Mouse (Mus musculus): ENCODE measurements around the gene Sptlc2. TPM values are rescaled to one million over a fixed set of nuclear protein-coding genes. Genes with fewer than 3 reads are reported as not detected.
"Not testable (repeated sequence)": the region's sequence is repeated elsewhere in the genome, so short reads cannot be mapped to it uniquely, and the experiment has no call there.

Sptlc2 gene
- polyA plus RNA-seq, 1 experiment from 2014 or later = 67.6 TPM

GRCm38 (mm10) chr12:87325452-87325851, 62.7 kb downstream of the Sptlc2 start:
- 95% methylated on average over 3 of the region's 3 CpGs for WGBS
- no peak for ATAC-seq

DNA sequence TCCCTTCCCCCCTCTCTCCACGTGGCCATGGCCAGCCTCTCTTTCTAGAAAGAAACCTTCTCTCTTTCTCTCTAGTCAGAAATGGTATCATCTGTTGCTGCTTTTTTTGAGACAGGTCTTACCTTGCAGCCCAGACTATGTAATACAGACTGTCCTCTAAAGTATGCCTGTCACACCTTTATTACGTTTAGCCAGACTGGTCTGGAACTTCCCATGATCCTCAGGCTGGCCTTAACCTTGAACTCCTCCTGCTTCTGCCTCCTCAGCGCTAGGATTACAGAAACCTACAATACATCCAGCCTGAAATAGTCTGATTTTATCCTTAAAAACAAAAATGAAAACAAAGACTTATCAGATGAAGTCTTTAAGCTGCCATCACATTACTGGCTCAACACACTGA, 68.9 kb downstream of the Sptlc2 start:
- WGBS = 93% methylated on average over 3 of the region's 3 CpGs
- H3K27ac ChIP-seq (ENCODE audit: low read length) = no peak overlapping the region
- no peaks in the 10 kb centered on the region for H3K27me3 ChIP-seq (replicated peaks; ENCODE audit: control insufficient read depth, insufficient read depth, low read length)
- H3K4me1 ChIP-seq (replicated peaks; ENCODE audit: control insufficient read depth, insufficient read depth, low read length) = no peaks in the 10 kb centered on the region
- H3K9me3 ChIP-seq (ENCODE audit: control insufficient read depth, low read length) = no peaks in the 10 kb centered on the region
- no peak overlapping the region for H3K4me3 ChIP-seq (replicated peaks; ENCODE audit: low read length)
- no peak for ATAC-seq
- no peak overlapping the region for H3K9ac ChIP-seq (replicated peaks; ENCODE audit: low read depth, low read length)
- H3K4me2 ChIP-seq (ENCODE audit: low read length) = no peak overlapping the region
- H3K36me3 ChIP-seq (ENCODE audit: control insufficient read depth, insufficient read depth) = no peaks in the 10 kb centered on the region; the same call in 1 of the 2 replicates

More at GRCm38 (mm10) chr12:87325452-87325851, 62.7 kb downstream of the Sptlc2 start:
- Histone ChIP-seq H3K36me3 (ENCODE audit: control insufficient read depth, insufficient read depth) (no peaks in the 10 kb centered on the region; the same call in 1 of the 2 replicates), H3K4me2 (ENCODE audit: low read length) (no peak overlapping the region), H3K9me3 (ENCODE audit: control insufficient read depth, low read length) (no peaks in the 10 kb centered on the region), H3K9ac (replicated peaks; ENCODE audit: low read depth, low read length) (no peak overlapping the region), H3K27ac (ENCODE audit: low read length) (no peak overlapping the region), H3K4me3 (replicated peaks; ENCODE audit: low read length) (no peak overlapping the region), H3K27me3 (replicated peaks; ENCODE audit: control insufficient read depth, insufficient read depth, low read length) (no peaks in the 10 kb centered on the region), H3K4me1 (replicated peaks; ENCODE audit: control insufficient read depth, insufficient read depth, low read length) (peaks cover 4% of the 10 kb centered on the region; the same call in 1 of the 2 replicates)

GRCm38 (mm10) chr12:87317951-87318350, 70.2 kb downstream of the Sptlc2 start:
- no peak overlapping the region for H3K4me2 ChIP-seq (ENCODE audit: low read length)
- no peak overlapping the region for H3K27ac ChIP-seq (ENCODE audit: low read length)
- H3K4me1 ChIP-seq (replicated peaks; ENCODE audit: control insufficient read depth, insufficient read depth, low read length) = no peaks in the 10 kb centered on the region
- H3K27me3 ChIP-seq (replicated peaks; ENCODE audit: control insufficient read depth, insufficient read depth, low read length) = no peaks in the 10 kb centered on the region
- H3K4me3 ChIP-seq (replicated peaks; ENCODE audit: low read length) = no peak overlapping the region
- H3K9ac ChIP-seq (replicated peaks; ENCODE audit: low read depth, low read length) = no peak overlapping the region
- ATAC-seq = no peak
- 20% methylated on average over 1 of the region's 1 CpGs for WGBS
- H3K9me3 ChIP-seq (ENCODE audit: control insufficient read depth, low read length) = no peaks in the 10 kb centered on the region
- H3K36me3 ChIP-seq (ENCODE audit: control insufficient read depth, insufficient read depth) = no peaks in the 10 kb centered on the region

DNA sequence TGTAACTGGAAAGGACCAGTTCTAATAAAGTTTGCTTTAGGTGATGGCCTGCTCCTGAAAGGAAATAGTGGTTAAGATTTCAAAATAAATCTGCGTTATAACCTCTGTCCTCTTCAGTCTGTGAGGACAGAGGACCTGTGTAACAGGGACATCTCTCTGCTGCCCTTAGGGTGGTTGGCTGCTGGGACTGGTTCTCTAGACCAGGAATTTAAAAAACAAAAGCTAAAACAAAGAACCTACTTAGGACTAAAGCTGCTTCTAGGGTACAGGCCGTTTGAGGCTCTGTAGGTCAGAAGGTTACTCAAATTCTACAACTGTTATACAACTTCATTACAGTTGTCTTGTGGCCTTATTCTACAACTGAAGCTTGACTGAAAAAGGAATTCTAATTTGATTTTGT, 75.1 kb downstream of the Sptlc2 start:
- WGBS = 67% methylated on average over 2 of the region's 2 CpGs
- H3K36me3 ChIP-seq (ENCODE audit: control insufficient read depth, insufficient read depth) = peaks cover 14% of the 10 kb centered on the region
- no peak overlapping the region for H3K27ac ChIP-seq (ENCODE audit: low read length)
- no peaks in the 10 kb centered on the region for H3K4me1 ChIP-seq (replicated peaks; ENCODE audit: control insufficient read depth, insufficient read depth, low read length)
- no peaks in the 10 kb centered on the region for H3K9me3 ChIP-seq (ENCODE audit: control insufficient read depth, low read length)
- no peaks in the 10 kb centered on the region for H3K27me3 ChIP-seq (replicated peaks; ENCODE audit: control insufficient read depth, insufficient read depth, low read length)
- no peak overlapping the region for H3K4me3 ChIP-seq (replicated peaks; ENCODE audit: low read length)
- H3K9ac ChIP-seq (replicated peaks; ENCODE audit: low read depth, low read length) = no peak overlapping the region
- no peak overlapping the region for H3K4me2 ChIP-seq (ENCODE audit: low read length)
- ATAC-seq = no peak

DNA sequence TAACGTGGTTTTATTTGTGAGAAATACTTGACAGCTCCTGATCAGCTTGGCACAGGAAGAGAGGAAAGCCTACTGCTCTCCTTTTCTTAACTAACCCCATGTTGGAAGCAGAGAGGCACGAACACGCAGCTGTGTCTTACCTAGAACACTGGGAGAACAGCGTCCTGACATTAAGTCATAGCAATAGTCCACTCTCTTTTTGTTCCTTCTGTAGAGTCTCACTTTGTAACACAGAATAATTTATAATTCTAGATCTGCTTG, 81.6 kb downstream of the Sptlc2 start:
- H3K27ac ChIP-seq (ENCODE audit: low read length); H3K27me3 ChIP-seq (replicated peaks; ENCODE audit: control insufficient read depth, insufficient read depth, low read length); H3K4me1 ChIP-seq (replicated peaks; ENCODE audit: control insufficient read depth, insufficient read depth, low read length); ATAC-seq; H3K4me2 ChIP-seq (ENCODE audit: low read length); H3K4me3 ChIP-seq (replicated peaks; ENCODE audit: low read length); H3K9ac ChIP-seq (replicated peaks; ENCODE audit: low read depth, low read length); H3K9me3 ChIP-seq (ENCODE audit: control insufficient read depth, low read length): not testable (repeated sequence)
- peaks cover 10% of the 10 kb centered on the region; the same call in 1 of the 2 replicates for H3K36me3 ChIP-seq (ENCODE audit: control insufficient read depth, insufficient read depth)
- 29% methylated on average over 4 of the region's 4 CpGs for WGBS

GRCm38 (mm10) chr12:87305767-87306583, 82.2 kb downstream of the Sptlc2 start:
- H3K9ac ChIP-seq (replicated peaks; ENCODE audit: low read depth, low read length) = no peak overlapping the region
- H3K4me2 ChIP-seq (ENCODE audit: low read length) = peak overlapping the region; percentile 25
- H3K9me3 ChIP-seq (ENCODE audit: control insufficient read depth, low read length) = no peaks in the 10 kb centered on the region
- peaks cover 10% of the 10 kb centered on the region; the same call in 1 of the 2 replicates for H3K36me3 ChIP-seq (ENCODE audit: control insufficient read depth, insufficient read depth)
- WGBS = 17% methylated on average over 13 of the region's 13 CpGs
- H3K4me1 ChIP-seq (replicated peaks; ENCODE audit: control insufficient read depth, insufficient read depth, low read length) = peaks cover 9% of the 10 kb centered on the region
- peak; percentile 83 for ATAC-seq
- no peaks in the 10 kb centered on the region for H3K27me3 ChIP-seq (replicated peaks; ENCODE audit: control insufficient read depth, insufficient read depth, low read length)
- H3K4me3 ChIP-seq (replicated peaks; ENCODE audit: low read length) = no peak overlapping the region
- 0 out of 2 replicates have a peak overlapping the region, but pooled peaks have one; percentile 15 for H3K27ac ChIP-seq (ENCODE audit: low read length)

- 41% methylated on average over 4 of the region's 4 CpGs for WGBS
These were observed 87.0 kb downstream of the Sptlc2 start for GRCm38 (mm10) chr12:87301189-87301588.

DNA sequence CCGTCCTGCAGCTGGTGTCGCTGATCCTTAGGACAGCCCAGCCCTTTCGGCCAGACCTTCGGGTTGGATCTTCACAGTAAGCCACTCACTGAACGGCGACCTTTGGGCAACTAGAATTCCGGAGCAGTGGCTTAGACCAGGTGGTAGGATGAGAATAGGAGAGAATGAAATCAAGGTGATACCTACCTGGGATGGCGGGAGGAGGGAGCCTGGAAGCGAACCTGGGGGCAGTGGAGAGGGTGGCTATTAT, 87.8 kb downstream of the Sptlc2 start:
- Histone ChIP-seq H3K9ac (replicated peaks; ENCODE audit: low read depth, low read length) (no peak overlapping the region; the same call in 1 of the 2 replicates), H3K27ac (ENCODE audit: low read length) (no peak overlapping the region)
- 1% methylated on average over 9 of the region's 9 CpGs for WGBS

More at GRCm38 (mm10) chr12:87301189-87301588, 87.0 kb downstream of the Sptlc2 start:
- Histone ChIP-seq H3K27ac (ENCODE audit: low read length) (no peak overlapping the region), H3K4me1 (replicated peaks; ENCODE audit: control insufficient read depth, insufficient read depth, low read length) (peaks cover 20% of the 10 kb centered on the region), H3K9ac (replicated peaks; ENCODE audit: low read depth, low read length) (no peak overlapping the region), H3K4me3 (replicated peaks; ENCODE audit: low read length) (no peak overlapping the region), H3K36me3 (ENCODE audit: control insufficient read depth, insufficient read depth) (no peaks in the 10 kb centered on the region), H3K27me3 (replicated peaks; ENCODE audit: control insufficient read depth, insufficient read depth, low read length) (peaks cover 7% of the 10 kb centered on the region), H3K4me2 (ENCODE audit: low read length) (no peak overlapping the region), H3K9me3 (ENCODE audit: control insufficient read depth, low read length) (no peaks in the 10 kb centered on the region)
- no peak for ATAC-seq

DNA sequence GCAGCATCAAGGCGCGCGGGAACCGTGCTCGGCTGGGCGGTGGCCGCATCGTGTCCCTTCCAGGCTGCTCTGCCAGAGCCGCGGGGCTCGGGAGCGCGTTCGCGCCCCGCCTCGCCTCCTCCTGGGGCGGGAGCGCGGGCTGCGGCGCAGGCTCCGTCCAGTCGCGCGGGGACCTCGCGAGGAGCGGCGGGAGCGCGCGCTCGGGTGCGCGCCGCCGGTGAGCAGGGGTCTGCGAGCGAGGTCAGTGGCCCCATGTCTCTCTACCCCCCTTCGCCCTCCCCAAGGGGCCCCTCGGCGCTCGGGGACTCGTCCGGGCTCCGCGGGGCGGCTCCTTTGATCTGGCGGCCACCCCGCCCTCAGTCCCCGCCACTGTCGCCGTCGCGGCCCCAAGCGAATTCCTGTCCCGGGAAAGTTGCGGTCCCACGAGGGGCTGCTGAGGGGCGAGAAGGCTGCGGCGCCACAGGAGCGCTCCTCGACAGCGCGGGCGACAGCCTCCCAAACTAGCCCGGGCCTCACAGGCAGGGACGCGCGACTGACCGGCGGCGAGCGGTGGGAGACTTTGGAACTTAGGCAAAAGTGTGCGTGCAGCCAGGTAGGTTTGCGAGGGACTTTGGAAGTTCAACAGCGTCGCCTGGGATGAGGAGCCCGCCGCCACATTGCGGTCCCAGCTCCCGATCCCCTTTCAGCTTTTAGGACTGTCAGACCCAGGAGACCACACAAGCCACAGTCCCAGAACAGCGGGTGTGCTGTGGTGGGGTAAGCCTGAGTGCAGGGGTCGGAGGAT, 88.3 kb downstream of the Sptlc2 start, which contains the start of gene Ism2:
Ism2 (minus strand) TSS at position 49 of the 784 bp plus-strand sequence.
- H3K4me1 ChIP-seq (replicated peaks; ENCODE audit: control insufficient read depth, insufficient read depth, low read length) = peaks cover 16% of the 10 kb centered on the region
- no peak within 1 kb of the TSS for H3K27ac ChIP-seq (ENCODE audit: low read length)
- peak within 1 kb of the TSS; percentile 73 for H3K4me3 ChIP-seq (replicated peaks; ENCODE audit: low read length)
- H3K4me2 ChIP-seq (ENCODE audit: low read length) = peak within 1 kb of the TSS; percentile 95
- no peaks in the 10 kb centered on the region for H3K36me3 ChIP-seq (ENCODE audit: control insufficient read depth, insufficient read depth)
- peaks cover 7% of the 10 kb centered on the region for H3K27me3 ChIP-seq (replicated peaks; ENCODE audit: control insufficient read depth, insufficient read depth, low read length)
- under 1% methylated on average over 61 of the region's 86 CpGs for WGBS
- H3K9me3 ChIP-seq (ENCODE audit: control insufficient read depth, low read length) = no peaks in the 10 kb centered on the region
- peak; percentile 76 for ATAC-seq
- peak within 1 kb of the TSS; percentile 73 for H3K9ac ChIP-seq (replicated peaks; ENCODE audit: low read depth, low read length)

More for the DNA sequence above, 87.8 kb downstream of the Sptlc2 start:
- Histone ChIP-seq H3K27me3 (replicated peaks; ENCODE audit: control insufficient read depth, insufficient read depth, low read length) (peaks cover 7% of the 10 kb centered on the region), H3K4me1 (replicated peaks; ENCODE audit: control insufficient read depth, insufficient read depth, low read length) (peaks cover 16% of the 10 kb centered on the region), H3K36me3 (ENCODE audit: control insufficient read depth, insufficient read depth) (no peaks in the 10 kb centered on the region), H3K4me2 (ENCODE audit: low read length) (peak overlapping the region; percentile 95), H3K9me3 (ENCODE audit: control insufficient read depth, low read length) (no peaks in the 10 kb centered on the region), H3K4me3 (replicated peaks; ENCODE audit: low read length) (peak overlapping the region; percentile 73)
- no peak for ATAC-seq

Measured in forebrain, embryonic 16.5 days (tissue).